Mouse (Mus musculus) midbrain, embryonic 15.5 days (tissue): Measurements from ENCODE around the gene Ncl. TPM values are rescaled to one million over a fixed set of nuclear protein-coding genes. Genes with fewer than 3 reads are reported as not detected.
A peak's percentile ranks its signal among the peaks of the same experiment; 100 is the strongest.
"Not testable (repeated sequence)": the region's sequence is repeated elsewhere in the genome, so short reads cannot be mapped to it uniquely, and the experiment has no call there.

Experiments
- ATAC-seq: fragments of 200-750 bp; cut with Nextera tagmentation; replicated peaks from 2 replicates; pipeline ENCODE4 v1.8.0; 2017; ENCODE audit warnings: moderate TSS enrichment
- H3K27ac ChIP-seq: fragments of 300-500 bp; sonication (generic); 2 replicates; pipeline ENCODE4 v1.5.1; 2015; ENCODE audit warnings: mild to moderate bottlenecking, inconsistent platforms
- H3K27me3 ChIP-seq: fragments of 300-500 bp; sonication (generic); replicated peaks from 2 replicates; pipeline ENCODE4 v1.6.1; 2015; ENCODE audit warnings: inconsistent platforms
- H3K36me3 ChIP-seq: fragments of 300-500 bp; sonication (generic); replicated peaks from 2 replicates; pipeline ENCODE4 v1.6.1; 2015; ENCODE audit warnings: inconsistent platforms
- H3K4me1 ChIP-seq: fragments of 300-500 bp; sonication (generic); 2 replicates; pipeline ENCODE4 v1.6.1; 2015; ENCODE audit warnings: inconsistent platforms
- H3K4me2 ChIP-seq: fragments of 300-500 bp; sonication (generic); 2 replicates; pipeline ENCODE4 v1.6.1; 2015; ENCODE audit warnings: inconsistent platforms, mild to moderate bottlenecking, moderate library complexity
- H3K4me3 ChIP-seq: fragments of 300-500 bp; sonication (generic); 2 replicates; pipeline ENCODE4 v1.5.1; 2015; ENCODE audit warnings: mild to moderate bottlenecking, inconsistent platforms
- H3K9ac ChIP-seq: fragments of 300-500 bp; sonication (generic); 2 replicates; pipeline ENCODE4 v1.6.1; 2015; ENCODE audit warnings: mild to moderate bottlenecking, inconsistent platforms
- H3K9me3 ChIP-seq: fragments of 300-500 bp; sonication (generic); 2 replicates; pipeline ENCODE4 v1.6.1; 2016; ENCODE audit warnings: inconsistent platforms
- WGBS: fragments of 180-500 bp; shearing (Covaris S2); methylation state at CpG from one replicate; pipeline ENCODE4 v1.1.7; 2015; ENCODE audit warnings: mixed read lengths; 5-methylcytosine and 5-hydroxymethylcytosine counted together
- polyA plus RNA-seq: library from polyadenylated mRNA; unstranded; fragments of >200 nt; fragmentation: Nextera tagmentation; extraction: Ambion mirVana; gene quantifications from 2 replicates; pipeline ENCODE4 v1.2.1, GENCODE M21; 2015

The Ncl gene
- polyA plus RNA-seq, 1 experiment from 2014 or later: 193 TPM

DNA sequence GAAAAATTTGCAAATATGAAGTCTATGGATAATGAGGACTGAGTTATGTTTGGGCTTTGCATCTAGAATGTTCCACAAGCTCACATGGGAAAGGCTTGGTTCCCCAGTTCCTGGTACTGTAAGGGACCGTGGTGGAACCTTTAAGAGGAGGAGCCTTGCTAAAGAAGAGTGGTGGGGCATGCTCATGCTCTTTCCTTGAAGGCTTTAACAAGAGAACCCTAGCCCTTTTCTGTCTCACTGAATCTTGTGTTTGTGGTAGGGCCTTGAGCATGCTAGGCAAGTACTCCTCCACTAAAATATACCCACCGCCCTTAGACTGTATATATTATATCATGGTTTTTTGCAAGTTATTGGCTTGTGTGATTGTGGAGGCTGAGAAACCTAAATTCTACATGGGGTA is 16.8 kb downstream of the Ncl start:
- H3K4me2 ChIP-seq: no peak overlapping the region
- no peak overlapping the region for H3K9ac ChIP-seq
- H3K36me3 ChIP-seq: no peaks in the 10 kb centered on the region; the same call in 1 of the 2 replicates
- H3K4me1 ChIP-seq: no peaks in the 10 kb centered on the region
- no peak overlapping the region for H3K4me3 ChIP-seq
- H3K27ac ChIP-seq: no peak overlapping the region
- ATAC-seq: no peak
- no peaks in the 10 kb centered on the region for H3K27me3 ChIP-seq
- H3K9me3 ChIP-seq: no peaks in the 10 kb centered on the region
- 96% methylated on average over 2 of the region's 2 CpGs for WGBS

DNA sequence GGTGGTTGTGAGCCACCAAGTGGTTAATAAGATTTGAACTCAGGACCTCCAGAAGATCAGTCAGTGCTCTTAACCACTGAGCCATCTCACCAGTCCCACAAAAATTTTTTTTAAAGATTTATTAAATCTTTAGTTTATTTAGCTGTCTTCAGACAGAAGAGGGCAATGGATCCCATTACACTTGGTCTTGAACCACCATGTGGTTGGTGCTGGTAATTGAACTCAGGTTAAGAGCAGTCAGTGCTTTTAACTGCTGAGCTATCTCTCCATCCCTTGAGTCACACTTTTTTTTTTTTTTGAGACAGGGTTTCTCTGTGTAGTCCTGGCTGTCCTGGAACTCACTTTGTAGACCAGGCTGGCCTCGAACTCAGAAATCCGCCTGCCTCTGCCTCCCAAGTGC is 18.1 kb downstream of the Ncl start:
- not testable (repeated sequence) for H3K36me3 ChIP-seq, H3K27me3 ChIP-seq, H3K9ac ChIP-seq, ATAC-seq, H3K4me2 ChIP-seq, H3K9me3 ChIP-seq, H3K27ac ChIP-seq, H3K4me1 ChIP-seq, H3K4me3 ChIP-seq
- 87% methylated on average over 2 of the region's 2 CpGs for WGBS

DNA sequence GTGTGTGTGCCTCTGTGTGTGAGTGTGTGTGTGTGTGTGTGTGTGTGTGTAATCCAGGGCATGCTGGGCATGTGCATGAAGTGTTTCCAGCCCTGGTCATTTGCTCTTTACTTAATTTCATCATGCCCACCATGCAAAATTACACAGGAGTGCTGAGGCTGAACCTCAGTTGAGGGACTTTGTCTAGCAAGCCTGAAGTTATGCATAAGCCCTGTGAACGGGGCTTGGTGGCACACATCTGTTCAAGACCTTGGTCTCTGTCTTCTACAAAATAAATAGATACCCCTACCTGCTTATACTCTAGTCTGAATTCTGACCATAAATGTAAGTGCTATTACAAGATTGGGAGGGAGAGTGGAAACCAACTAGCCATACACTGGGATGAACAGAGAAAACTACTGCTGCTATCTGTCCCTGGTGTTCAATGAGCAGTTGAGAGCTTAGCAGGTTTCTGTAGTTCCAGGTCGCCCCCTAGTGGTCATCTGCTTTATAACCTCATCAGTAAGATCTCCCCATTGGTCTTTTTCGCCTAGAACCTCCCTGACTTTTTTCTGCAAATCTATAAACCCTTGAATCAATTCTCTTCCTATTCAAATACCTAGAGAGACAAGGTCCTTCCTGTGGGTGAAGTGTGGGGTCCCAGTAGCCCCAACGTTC is 19.9 kb downstream of the Ncl start:
- Histone ChIP-seq H3K27me3 (no peaks in the 10 kb centered on the region), H3K4me2 (no peak overlapping the region), H3K4me3 (no peak overlapping the region), H3K9me3 (no peaks in the 10 kb centered on the region), H3K4me1 (0 out of 2 replicates have a peak, but pooled peaks cover 5% of the 10 kb centered on the region), H3K36me3 (no peaks in the 10 kb centered on the region), H3K27ac (no peak overlapping the region), H3K9ac (no peak overlapping the region)
- WGBS: 30% methylated on average over 4 of the region's 4 CpGs
- ATAC-seq: peak; percentile 78

DNA sequence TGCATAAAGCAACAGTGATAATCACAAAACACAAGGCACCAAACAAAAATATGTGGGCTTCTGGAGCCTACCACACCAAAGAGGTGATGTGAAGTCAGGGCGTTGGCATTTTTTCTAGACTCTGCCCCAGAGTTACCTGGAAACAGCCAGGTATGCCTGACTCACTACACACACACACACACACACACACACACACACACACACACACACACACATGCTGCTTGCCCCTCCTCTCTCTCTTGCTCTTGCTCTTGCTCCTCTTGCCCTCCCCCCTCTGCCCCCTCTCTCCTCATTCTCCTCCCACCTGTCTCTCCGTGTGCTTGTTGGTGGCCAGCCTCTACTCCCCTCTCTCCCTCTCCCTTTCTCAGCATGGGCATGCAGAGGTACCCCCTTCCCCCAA is 22.9 kb downstream of the Ncl start:
- no peaks in the 10 kb centered on the region for H3K27me3 ChIP-seq
- no peak overlapping the region for H3K4me2 ChIP-seq
- H3K9me3 ChIP-seq: no peaks in the 10 kb centered on the region
- no peak overlapping the region for H3K27ac ChIP-seq
- no peak for ATAC-seq
- no peaks in the 10 kb centered on the region for H3K36me3 ChIP-seq
- no peak overlapping the region for H3K9ac ChIP-seq
- 0 out of 2 replicates have a peak, but pooled peaks cover 5% of the 10 kb centered on the region for H3K4me1 ChIP-seq
- H3K4me3 ChIP-seq: no peak overlapping the region
- WGBS: 45% methylated on average over 2 of the region's 2 CpGs

DNA sequence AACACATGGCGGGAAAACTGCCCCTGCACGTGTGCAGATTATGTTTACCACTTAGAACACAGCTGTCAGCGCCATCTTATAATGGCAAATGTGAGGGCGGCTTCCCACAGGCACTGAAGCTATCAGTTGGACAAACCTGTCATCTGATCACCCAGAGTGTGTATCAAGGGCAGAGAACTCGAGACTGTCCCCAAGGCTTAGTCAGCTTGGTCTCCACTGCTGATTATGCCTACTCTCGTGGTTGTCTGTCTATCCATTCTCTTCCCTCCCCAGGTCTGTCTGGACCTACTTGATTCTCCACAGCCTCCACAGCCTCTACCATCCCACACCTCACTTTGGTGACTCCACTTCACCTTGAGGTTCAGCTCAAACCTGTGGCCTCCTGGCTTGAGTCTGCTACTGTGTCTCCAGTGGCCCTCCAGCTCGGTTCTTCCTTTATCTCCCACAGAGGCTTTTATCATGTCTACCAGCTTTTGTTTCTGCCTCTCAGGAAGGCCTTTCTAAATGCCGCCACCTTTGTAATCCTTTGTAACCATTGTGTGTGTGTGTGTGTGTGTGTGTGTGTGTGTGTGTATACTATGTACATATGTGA is 38.3 kb downstream of the Ncl start:
- Histone ChIP-seq H3K36me3 (no peaks in the 10 kb centered on the region), H3K4me1 (no peaks in the 10 kb centered on the region), H3K27me3 (no peaks in the 10 kb centered on the region), H3K4me2 (no peak overlapping the region), H3K9ac (no peak overlapping the region), H3K9me3 (no peaks in the 10 kb centered on the region), H3K4me3 (no peak overlapping the region), H3K27ac (no peak overlapping the region)
- no peak for ATAC-seq
- WGBS: 86% methylated on average over 7 of the region's 8 CpGs

DNA sequence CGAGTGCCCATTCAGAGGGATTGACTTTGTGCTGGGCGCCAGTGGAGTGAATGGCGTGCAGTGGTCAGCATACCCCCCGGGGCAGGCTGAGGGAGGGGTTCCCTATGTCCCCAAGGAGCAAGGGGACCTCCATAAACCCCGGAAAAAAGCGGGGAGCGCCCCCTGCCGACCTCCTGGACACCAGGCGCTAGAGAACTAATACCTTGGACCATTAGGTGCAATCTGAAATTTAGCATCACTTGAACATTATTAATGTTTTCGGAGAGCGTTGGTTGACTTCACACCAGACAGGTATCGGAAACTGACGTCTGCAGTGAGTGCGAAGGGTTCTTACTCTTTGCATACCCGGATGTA is 45.5 kb downstream of the Ncl start:
- Histone ChIP-seq H3K27me3 (no peaks in the 10 kb centered on the region), H3K4me3 (no peak overlapping the region), H3K4me2 (no peak overlapping the region), H3K9ac (no peak overlapping the region), H3K4me1 (peaks cover 8% of the 10 kb centered on the region; the same call in 1 of the 2 replicates), H3K9me3 (no peaks in the 10 kb centered on the region), H3K36me3 (no peaks in the 10 kb centered on the region), H3K27ac (no peak overlapping the region)
- WGBS: 25% methylated on average over 15 of the region's 15 CpGs
- no peak for ATAC-seq

DNA sequence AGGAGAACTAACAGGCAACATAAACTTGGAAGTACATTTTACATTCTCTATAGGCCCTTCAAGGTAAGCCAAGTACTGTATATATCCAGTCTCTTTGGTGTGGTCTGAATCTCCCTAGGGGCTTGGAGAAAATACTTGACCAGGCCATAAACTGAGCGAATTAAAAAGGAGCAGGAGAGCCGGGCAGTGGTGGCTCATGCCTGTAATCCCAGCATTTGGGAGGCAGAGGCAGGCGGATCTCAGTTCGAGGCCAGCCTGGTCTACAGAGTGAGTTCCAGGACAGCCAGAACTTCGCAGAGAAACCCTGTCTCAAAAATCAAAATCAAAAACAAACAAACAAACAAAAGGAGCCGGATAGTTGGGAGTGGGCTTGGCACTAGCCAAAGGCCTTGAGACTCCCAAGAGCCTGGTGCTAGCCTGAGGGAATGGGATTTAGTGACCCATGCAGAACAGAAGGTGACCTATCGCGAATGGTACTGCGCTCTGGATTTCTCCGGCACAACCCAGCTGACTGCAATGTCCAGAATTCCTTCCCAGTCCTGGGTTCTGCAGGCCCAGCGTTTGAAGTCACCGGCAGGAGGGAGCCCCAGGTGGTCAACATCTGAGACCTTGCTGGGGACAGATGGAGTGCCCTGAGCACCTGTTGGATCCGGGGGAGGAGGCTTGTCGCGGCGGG is 46.0 kb downstream of the Ncl start:
- no peaks in the 10 kb centered on the region for H3K9me3 ChIP-seq
- H3K4me2 ChIP-seq: no peak overlapping the region
- WGBS: 46% methylated on average over 16 of the region's 16 CpGs
- no peak overlapping the region for H3K4me3 ChIP-seq
- H3K27me3 ChIP-seq: no peaks in the 10 kb centered on the region
- H3K4me1 ChIP-seq: peaks cover 8% of the 10 kb centered on the region; the same call in 1 of the 2 replicates
- no peak overlapping the region for H3K9ac ChIP-seq
- H3K36me3 ChIP-seq: no peaks in the 10 kb centered on the region
- no peak for ATAC-seq
- no peak overlapping the region for H3K27ac ChIP-seq

DNA sequence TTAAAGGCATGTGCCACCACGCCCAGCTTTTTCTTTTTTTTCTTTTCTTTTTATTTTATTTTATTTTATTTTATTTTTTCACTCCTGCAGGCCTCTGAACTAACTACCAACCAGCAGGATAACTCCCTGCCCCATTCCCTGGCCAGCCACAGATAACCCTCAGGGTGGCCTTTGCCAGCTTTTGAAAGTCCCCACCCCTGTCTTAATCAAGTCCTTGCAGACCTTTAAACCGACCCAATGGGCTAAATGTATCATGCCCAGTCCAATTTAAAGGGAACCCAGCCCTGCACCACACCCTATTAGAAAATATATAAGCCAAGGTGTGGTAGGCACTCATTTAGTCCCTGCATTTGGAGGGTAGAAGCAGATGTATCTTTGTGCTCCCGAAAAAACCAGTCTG is 46.9 kb downstream of the Ncl start:
- Histone ChIP-seq H3K4me3 (no peak overlapping the region), H3K27ac (no peak overlapping the region), H3K9ac (no peak overlapping the region), H3K9me3 (no peaks in the 10 kb centered on the region), H3K27me3 (no peaks in the 10 kb centered on the region), H3K36me3 (no peaks in the 10 kb centered on the region), H3K4me2 (no peak overlapping the region), H3K4me1 (peaks cover 8% of the 10 kb centered on the region; the same call in 1 of the 2 replicates)
- no peak for ATAC-seq
- 77% methylated on average over 3 of the region's 3 CpGs for WGBS

DNA sequence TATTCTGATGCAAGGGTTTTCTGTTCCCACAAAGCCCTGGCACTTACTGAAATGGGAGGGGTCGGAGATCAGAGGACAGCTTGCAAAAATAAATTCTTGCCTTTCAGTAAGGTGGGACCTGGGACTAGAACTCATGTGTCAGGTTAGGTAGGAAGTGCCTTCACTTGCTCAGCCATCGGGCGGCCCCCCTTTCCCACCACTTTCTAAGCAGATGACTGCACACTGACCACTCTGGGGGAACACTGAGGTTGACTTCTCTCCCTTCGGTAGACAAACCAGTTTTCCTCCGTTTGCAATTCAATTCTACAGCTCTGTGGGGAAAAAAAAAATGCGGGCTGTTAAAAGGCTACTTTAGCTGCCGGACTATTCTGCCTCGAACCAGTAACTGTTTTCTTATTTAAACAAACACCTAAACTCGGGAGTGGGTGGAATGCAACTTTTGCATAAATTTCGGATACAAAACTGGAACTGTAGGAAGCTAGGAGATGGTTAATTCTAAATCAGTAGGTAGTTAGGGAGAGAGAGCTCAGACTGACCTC is 47.7 kb downstream of the Ncl start:
- WGBS: 30% methylated on average over 10 of the region's 10 CpGs
- no peak overlapping the region for H3K27ac ChIP-seq
- no peak for ATAC-seq

DNA sequence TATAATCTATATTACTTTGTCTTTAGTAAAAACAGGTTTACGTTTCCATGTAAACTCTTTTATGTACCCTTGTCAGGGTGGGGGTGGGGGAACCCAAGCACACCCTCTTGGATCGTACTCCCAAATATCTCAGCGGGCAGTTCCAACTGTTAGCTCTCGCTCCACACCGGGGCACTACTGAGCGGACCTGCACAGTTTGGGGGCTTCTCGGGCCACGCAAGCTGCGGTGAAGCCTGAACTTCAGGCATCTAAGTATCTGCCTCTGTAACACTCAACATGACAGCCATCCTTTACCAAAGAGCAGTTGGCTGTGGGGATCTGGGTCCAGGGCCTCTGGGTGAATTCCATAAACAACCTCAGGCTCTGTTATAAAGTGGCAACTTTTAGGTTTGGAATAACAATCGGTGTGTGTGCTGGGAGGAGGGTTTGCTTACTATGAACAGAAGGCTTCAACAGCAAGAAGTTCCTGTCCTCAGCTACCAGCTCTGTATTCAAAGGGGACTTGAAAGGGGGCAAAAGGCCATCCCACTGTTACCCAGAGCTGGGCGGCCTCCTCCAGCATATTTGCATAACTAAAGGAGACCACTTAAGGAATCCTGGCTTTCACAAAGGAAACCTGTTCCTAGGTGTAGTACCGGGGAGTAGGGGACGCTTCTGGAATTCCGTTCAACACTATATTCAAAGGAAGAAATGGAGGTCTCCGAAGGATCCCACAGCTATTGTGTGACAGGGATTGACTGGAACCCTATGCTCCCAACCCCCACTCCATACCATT is 48.5 kb downstream of the Ncl start:
- Histone ChIP-seq H3K9ac (no peak overlapping the region), H3K4me2 (no peak overlapping the region), H3K4me1 (peaks cover 8% of the 10 kb centered on the region; the same call in 1 of the 2 replicates), H3K36me3 (no peaks in the 10 kb centered on the region), H3K9me3 (no peaks in the 10 kb centered on the region), H3K27ac (no peak overlapping the region), H3K27me3 (no peaks in the 10 kb centered on the region), H3K4me3 (no peak overlapping the region)
- no peak for ATAC-seq
- WGBS: 14% methylated on average over 15 of the region's 15 CpGs

More for the DNA sequence above, 47.7 kb downstream of the Ncl start:
- Histone ChIP-seq H3K27me3 (no peaks in the 10 kb centered on the region), H3K36me3 (no peaks in the 10 kb centered on the region), H3K9ac (no peak overlapping the region), H3K4me2 (no peak overlapping the region), H3K4me3 (no peak overlapping the region), H3K4me1 (peaks cover 8% of the 10 kb centered on the region; the same call in 1 of the 2 replicates), H3K9me3 (no peaks in the 10 kb centered on the region)

DNA sequence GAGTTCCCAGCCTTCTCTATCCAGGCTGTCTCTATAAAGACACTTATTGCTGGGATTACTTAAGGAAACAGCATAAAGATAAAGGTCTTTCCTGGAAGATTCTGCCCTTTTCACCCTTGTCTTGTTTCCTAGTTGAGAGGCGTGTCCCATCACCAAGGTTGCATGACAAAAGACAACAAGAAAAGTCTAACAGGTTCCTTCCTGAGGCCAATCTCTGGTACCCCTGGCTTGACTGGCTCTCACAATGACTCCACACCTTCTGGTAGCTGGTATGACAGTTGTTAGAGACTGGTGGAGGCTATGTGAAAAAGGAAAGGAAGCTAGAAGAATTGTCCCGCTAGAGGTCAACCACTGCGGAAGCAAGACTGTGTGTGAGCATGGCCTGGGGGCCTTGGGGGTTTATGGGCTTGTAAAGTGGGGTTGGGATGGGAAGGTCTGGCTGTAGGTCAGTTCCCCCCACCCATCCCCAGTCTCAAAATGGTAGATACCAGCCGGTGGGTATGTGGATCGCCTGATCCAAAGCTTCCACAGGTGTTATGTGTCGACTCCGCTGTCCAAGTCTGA is 49.8 kb downstream of the Ncl start:
- no peak overlapping the region for H3K4me2 ChIP-seq
- no peak overlapping the region for H3K27ac ChIP-seq
- 93% methylated on average over 7 of the region's 7 CpGs for WGBS
- H3K36me3 ChIP-seq: no peaks in the 10 kb centered on the region
- H3K9me3 ChIP-seq: no peaks in the 10 kb centered on the region
- H3K9ac ChIP-seq: no peak overlapping the region
- H3K4me3 ChIP-seq: no peak overlapping the region
- peaks cover 11% of the 10 kb centered on the region for H3K27me3 ChIP-seq
- peaks cover 8% of the 10 kb centered on the region; the same call in 1 of the 2 replicates for H3K4me1 ChIP-seq
- no peak for ATAC-seq
